Mouse (Mus musculus): ENCODE results near the gene Ptar1. TPM values are rescaled to one million over a fixed set of nuclear protein-coding genes. Genes with fewer than 3 reads are reported as not detected.

Gene Ptar1
- polyA plus RNA-seq, 1 experiment from 2014 or later: 3.4 TPM

- Histone ChIP-seq H3K4me3 (ENCODE audit: low read length) (no peak overlapping the region), H3K4me1 (ENCODE audit: control insufficient read depth, insufficient read depth, low read length) (no peaks in the 10 kb centered on the region), H3K27me3 (ENCODE audit: control insufficient read depth, insufficient read depth, low read length) (no peaks in the 10 kb centered on the region), H3K36me3 (ENCODE audit: control insufficient read depth, insufficient read depth) (peaks cover 13% of the 10 kb centered on the region), H3K27ac (ENCODE audit: low read length) (no peak overlapping the region), H3K9me3 (replicated peaks; ENCODE audit: control insufficient read depth, low read length) (no peaks in the 10 kb centered on the region), H3K4me2 (ENCODE audit: low read depth, low read length) (no peak overlapping the region), H3K9ac (ENCODE audit: low read length) (no peak overlapping the region)
- WGBS: 88% methylated on average over 10 of the region's 10 CpGs
- no peak for ATAC-seq (replicated peaks; ENCODE audit: extremely low read depth, insufficient read depth, low FRiP score)
Observed at GRCm38 (mm10) chr19:23702896-23703295, 15.7 kb downstream of the Ptar1 start.

- no peaks in the 10 kb centered on the region for H3K27me3 ChIP-seq (ENCODE audit: control insufficient read depth, insufficient read depth, low read length)
- peaks cover 26% of the 10 kb centered on the region for H3K36me3 ChIP-seq (ENCODE audit: control insufficient read depth, insufficient read depth)
- H3K9ac ChIP-seq (ENCODE audit: low read length): no peak overlapping the region
- H3K4me3 ChIP-seq (ENCODE audit: low read length): no peak overlapping the region
- H3K4me1 ChIP-seq (ENCODE audit: control insufficient read depth, insufficient read depth, low read length): no peaks in the 10 kb centered on the region
- no peak for ATAC-seq (replicated peaks; ENCODE audit: extremely low read depth, insufficient read depth, low FRiP score)
- H3K4me2 ChIP-seq (ENCODE audit: low read depth, low read length): no peak overlapping the region
- no peaks in the 10 kb centered on the region for H3K9me3 ChIP-seq (replicated peaks; ENCODE audit: control insufficient read depth, low read length)
- H3K27ac ChIP-seq (ENCODE audit: low read length): no peak overlapping the region
- 91% methylated on average over 5 of the region's 5 CpGs for WGBS
Observed at GRCm38 (mm10) chr19:23705383-23705782, 18.2 kb downstream of the Ptar1 start.

GRCm38 (mm10) chr19:23746506-23746905 is 59.3 kb downstream of the Ptar1 start:
- no peaks in the 10 kb centered on the region for H3K27me3 ChIP-seq (ENCODE audit: control insufficient read depth, insufficient read depth, low read length)
- H3K4me2 ChIP-seq (ENCODE audit: low read depth, low read length): no peak overlapping the region
- no peaks in the 10 kb centered on the region for H3K36me3 ChIP-seq (ENCODE audit: control insufficient read depth, insufficient read depth)
- no peaks in the 10 kb centered on the region for H3K9me3 ChIP-seq (replicated peaks; ENCODE audit: control insufficient read depth, low read length)
- H3K4me3 ChIP-seq (ENCODE audit: low read length): no peak overlapping the region
- no peaks in the 10 kb centered on the region for H3K4me1 ChIP-seq (ENCODE audit: control insufficient read depth, insufficient read depth, low read length)
- no peak overlapping the region for H3K9ac ChIP-seq (ENCODE audit: low read length)
- no peak overlapping the region for H3K27ac ChIP-seq (ENCODE audit: low read length)
- WGBS: 69% methylated on average over 3 of the region's 3 CpGs
- no peak for ATAC-seq (replicated peaks; ENCODE audit: extremely low read depth, insufficient read depth, low FRiP score)

GRCm38 (mm10) chr19:23757011-23757410 is 69.8 kb downstream of the Ptar1 start:
- H3K36me3 ChIP-seq (ENCODE audit: control insufficient read depth, insufficient read depth): no peaks in the 10 kb centered on the region
- no peak overlapping the region for H3K9ac ChIP-seq (ENCODE audit: low read length)
- 12% methylated on average over 7 of the region's 7 CpGs for WGBS
- H3K27me3 ChIP-seq (ENCODE audit: control insufficient read depth, insufficient read depth, low read length): peaks cover 12% of the 10 kb centered on the region
- ATAC-seq (replicated peaks; ENCODE audit: extremely low read depth, insufficient read depth, low FRiP score): no peak
- peaks cover 5% of the 10 kb centered on the region; the same call in 1 of the 2 replicates for H3K4me1 ChIP-seq (ENCODE audit: control insufficient read depth, insufficient read depth, low read length)
- H3K27ac ChIP-seq (ENCODE audit: low read length): no peak overlapping the region
- peak overlapping the region; percentile 37 for H3K4me2 ChIP-seq (ENCODE audit: low read depth, low read length)
- H3K4me3 ChIP-seq (ENCODE audit: low read length): no peak overlapping the region
- H3K9me3 ChIP-seq (replicated peaks; ENCODE audit: control insufficient read depth, low read length): peaks cover 3% of the 10 kb centered on the region; the same call in 1 of the 2 replicates

- 1% methylated on average over 40 of the region's 40 CpGs for WGBS
- peaks cover 12% of the 10 kb centered on the region for H3K27me3 ChIP-seq (ENCODE audit: control insufficient read depth, insufficient read depth, low read length)
- H3K27ac ChIP-seq (ENCODE audit: low read length): peak overlapping the region; percentile 34
- ATAC-seq (replicated peaks; ENCODE audit: extremely low read depth, insufficient read depth, low FRiP score): peak; percentile 83
- H3K36me3 ChIP-seq (ENCODE audit: control insufficient read depth, insufficient read depth): no peaks in the 10 kb centered on the region
- H3K4me3 ChIP-seq (ENCODE audit: low read length): peak overlapping the region; percentile 63
- peak overlapping the region; percentile 73 for H3K4me2 ChIP-seq (ENCODE audit: low read depth, low read length)
- peak overlapping the region; percentile 70 for H3K9ac ChIP-seq (ENCODE audit: low read length)
- peaks cover 5% of the 10 kb centered on the region; the same call in 1 of the 2 replicates for H3K4me1 ChIP-seq (ENCODE audit: control insufficient read depth, insufficient read depth, low read length)
- H3K9me3 ChIP-seq (replicated peaks; ENCODE audit: control insufficient read depth, low read length): peaks cover 3% of the 10 kb centered on the region; the same call in 1 of the 2 replicates
Observed at GRCm38 (mm10) chr19:23757961-23758553, 70.8 kb downstream of the Ptar1 start.

- WGBS: under 1% methylated on average over 60 of the region's 98 CpGs
- peak; percentile 85 for ATAC-seq (replicated peaks; ENCODE audit: extremely low read depth, insufficient read depth, low FRiP score)
- Histone ChIP-seq H3K9ac (ENCODE audit: low read length) (peak within 1 kb of the TSS; percentile 70), H3K36me3 (ENCODE audit: control insufficient read depth, insufficient read depth) (no peaks in the 10 kb centered on the region), H3K4me2 (ENCODE audit: low read depth, low read length) (peak within 1 kb of the TSS; percentile 73), H3K4me1 (ENCODE audit: control insufficient read depth, insufficient read depth, low read length) (peaks cover 5% of the 10 kb centered on the region; the same call in 1 of the 2 replicates), H3K27me3 (ENCODE audit: control insufficient read depth, insufficient read depth, low read length) (peaks cover 12% of the 10 kb centered on the region), H3K27ac (ENCODE audit: low read length) (peak within 1 kb of the TSS; percentile 34), H3K4me3 (ENCODE audit: low read length) (peak within 1 kb of the TSS; percentile 63), H3K9me3 (replicated peaks; ENCODE audit: control insufficient read depth, low read length) (peaks cover 3% of the 10 kb centered on the region; the same call in 1 of the 2 replicates)
Observed at GRCm38 (mm10) chr19:23758554-23759321, 71.5 kb downstream of the Ptar1 start, which contains the start of gene Apba1. Gene Apba1, plus strand, starts transcription at chr19:23758887.

- ATAC-seq (replicated peaks; ENCODE audit: extremely low read depth, insufficient read depth, low FRiP score): no peak
- H3K4me2 ChIP-seq (ENCODE audit: low read depth, low read length): peak overlapping the region; percentile 73
- WGBS: 3% methylated on average over 17 of the region's 17 CpGs
Observed at GRCm38 (mm10) chr19:23759322-23759945, 72.2 kb downstream of the Ptar1 start.

GRCm38 (mm10) chr19:23763371-23763770 is 76.1 kb downstream of the Ptar1 start:
- Histone ChIP-seq H3K4me1 (ENCODE audit: control insufficient read depth, insufficient read depth, low read length) (peaks cover 5% of the 10 kb centered on the region; the same call in 1 of the 2 replicates), H3K36me3 (ENCODE audit: control insufficient read depth, insufficient read depth) (no peaks in the 10 kb centered on the region), H3K9me3 (replicated peaks; ENCODE audit: control insufficient read depth, low read length) (no peaks in the 10 kb centered on the region), H3K4me2 (ENCODE audit: low read depth, low read length) (no peak overlapping the region), H3K27ac (ENCODE audit: low read length) (no peak overlapping the region), H3K9ac (ENCODE audit: low read length) (no peak overlapping the region), H3K4me3 (ENCODE audit: low read length) (no peak overlapping the region), H3K27me3 (ENCODE audit: control insufficient read depth, insufficient read depth, low read length) (peaks cover 12% of the 10 kb centered on the region)
- 85% methylated on average over 6 of the region's 6 CpGs for WGBS
- no peak for ATAC-seq (replicated peaks; ENCODE audit: extremely low read depth, insufficient read depth, low FRiP score)

More at GRCm38 (mm10) chr19:23759322-23759945, 72.2 kb downstream of the Ptar1 start:
- H3K27me3 ChIP-seq (ENCODE audit: control insufficient read depth, insufficient read depth, low read length): peaks cover 12% of the 10 kb centered on the region
- H3K4me3 ChIP-seq (ENCODE audit: low read length): peak overlapping the region; percentile 63
- no peak overlapping the region for H3K27ac ChIP-seq (ENCODE audit: low read length)
- H3K4me1 ChIP-seq (ENCODE audit: control insufficient read depth, insufficient read depth, low read length): peaks cover 5% of the 10 kb centered on the region; the same call in 1 of the 2 replicates
- H3K36me3 ChIP-seq (ENCODE audit: control insufficient read depth, insufficient read depth): no peaks in the 10 kb centered on the region
- H3K9ac ChIP-seq (ENCODE audit: low read length): peak overlapping the region; percentile 70
- H3K9me3 ChIP-seq (replicated peaks; ENCODE audit: control insufficient read depth, low read length): peaks cover 3% of the 10 kb centered on the region; the same call in 1 of the 2 replicates

Data from heart, embryonic 16.5 days (tissue).